12 mouse cellular contexts compared by ENCODE assay signal in the genomic region with DNA sequence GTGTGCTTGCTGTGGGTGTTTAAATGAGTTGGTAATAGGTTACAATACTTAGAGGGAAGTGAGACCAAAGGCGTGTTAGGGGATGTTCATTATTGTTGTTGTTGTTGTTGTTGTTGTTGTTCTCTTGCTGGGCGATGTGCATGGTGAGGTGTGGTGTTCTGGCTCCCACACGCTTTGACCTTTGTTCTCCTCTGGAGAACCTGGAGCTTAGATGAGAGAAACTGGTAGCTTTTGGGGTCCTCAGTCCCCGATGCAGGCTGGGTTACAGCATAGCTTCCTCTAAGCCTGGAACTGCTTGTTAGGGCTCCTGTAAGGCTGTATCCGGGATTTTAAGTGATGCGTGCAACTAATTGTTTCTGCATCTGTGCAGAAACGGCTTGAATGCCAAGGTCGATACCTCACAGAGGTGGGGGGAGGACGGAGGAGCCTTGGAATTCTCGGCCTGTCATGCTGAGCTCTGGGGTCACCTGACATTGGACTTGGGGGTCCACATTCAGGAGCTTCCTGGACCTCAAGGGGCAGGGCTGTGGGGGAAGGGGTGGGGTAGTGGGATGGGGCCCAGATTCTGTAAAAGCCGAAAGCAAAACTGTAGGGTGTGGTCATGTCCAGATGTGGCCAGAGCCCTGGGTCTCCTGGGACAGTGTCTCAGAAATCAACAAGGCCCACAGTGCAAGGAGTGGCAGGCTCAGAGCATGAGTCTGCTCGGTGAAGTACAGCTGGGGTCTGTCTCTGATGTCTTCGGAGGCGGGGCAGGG. TPM values are rescaled to one million over a fixed set of nuclear protein-coding genes. Genes with fewer than 3 reads are reported as not detected.
DNase-seq lines count a peak whose midpoint lies in the region.
"Had no signal": no experiment of that assay in that cellular context is flagged by ENCODE, and none has a peak within 500 bp of the region (broad histone marks: within the 10 kb centered on the region; RNA-seq: fewer than 3 reads in every experiment).

No protein-coding gene starts in this region.

- peaks cover 16% of the 10 kb centered on the region for H3K4me1 ChIP-seq in forebrain, embryonic 10.5 days

- no peak overlapping the region for H3K27ac ChIP-seq in forebrain, embryonic 10.5 days

- intact Hi-C loops in heart, postnatal 14 days (cut with DNase I): no loop called here

- no peak overlapping the region for H3K4me3 ChIP-seq in forebrain, embryonic 10.5 days
- H3K4me3 ChIP-seq: heart, embryonic 13.5 days had no signal

- H3K9me3 ChIP-seq in forebrain, embryonic 10.5 days: no peaks in the 10 kb centered on the region
- H3K9me3 ChIP-seq: heart, embryonic 13.5 days had no signal

- WGBS in forebrain, embryonic 10.5 days: 83% methylated on average over 14 of the region's 14 CpGs

- H3K36me3 ChIP-seq in forebrain, embryonic 10.5 days (replicated peaks): no peaks in the 10 kb centered on the region
- H3K36me3 ChIP-seq: heart, embryonic 13.5 days had no signal

- peak; percentile 69 for DNase-seq in adrenal gland, adult 2 months
- no peak for DNase-seq in adrenal gland, adult 18-20 months (ENCODE audit: low spot score in 2 of 2)
- peak; percentile 58 to 60 for DNase-seq in spleen, postnatal 36 days (ENCODE audit: low spot score in 2 of 2)
- no peak for DNase-seq in spleen, adult 18-20 months
- DNase-seq in heart, postnatal 14 days: peak; percentile 62
- peak; percentile 40 for DNase-seq in thymus, postnatal 4 days
- DNase-seq in forebrain, embryonic 10.5 days (ENCODE audit: extremely low spot score, low spot score): no peak
- DNase-seq in cerebellum, adult 11-12 months: no peak
- DNase-seq: right cerebral cortex, postnatal 4 days had no signal

- peaks cover 66% of the 10 kb centered on the region for H3K27me3 ChIP-seq in forebrain, embryonic 10.5 days (ENCODE audit: poor library complexity, severe bottlenecking)

RNA-seq across cellular contexts. Expression of a gene that starts 5.0 kb away (rescaled TPM):
- total RNA-seq in adrenal gland, adult 2 months (2021): 10 to 100 TPM; 18.9 to 24.2 TPM
- 16.3 and 19.2 TPM in 2 replicates for polyA plus RNA-seq in adrenal gland, adult 2 months (2012; rRNA removed)
- 10 to 100 TPM; 19.8 to 20.9 TPM for total RNA-seq in adrenal gland, adult 18-20 months (2021)
- 10 to 100 TPM; 16.8 to 21.6 TPM for total RNA-seq in heart, postnatal 14 days (2021)
- polyA plus RNA-seq in forebrain, embryonic 10.5 days (2016; fragmentation: Nextera tagmentation; extraction: Ambion mirVana): 0.47 and 0.81 TPM in 2 replicates

RNA-seq across cellular contexts. Expression of a gene that starts 32.5 kb away (rescaled TPM):
- under 1 TPM; 0.45 to 0.52 TPM for total RNA-seq in adrenal gland, adult 2 months (2021)
- polyA plus RNA-seq in adrenal gland, adult 2 months (2012; rRNA removed): 1.4 and 2.1 TPM in 2 replicates
- under 1 TPM; 0.27 to 0.61 TPM for total RNA-seq in adrenal gland, adult 18-20 months (2021)
- total RNA-seq in heart, postnatal 14 days (2021): not detected
- polyA plus RNA-seq in forebrain, embryonic 10.5 days (2016; fragmentation: Nextera tagmentation; extraction: Ambion mirVana): 0.21 and 0.32 TPM in 2 replicates
- polyA plus RNA-seq: heart, embryonic 13.5 days had no signal

RNA-seq across cellular contexts. Expression of a gene that starts 42.4 kb away (rescaled TPM):
- not detected for total RNA-seq in adrenal gland, adult 2 months (2021)
- not detected in 2 replicates for polyA plus RNA-seq in adrenal gland, adult 2 months (2012; rRNA removed)
- total RNA-seq in adrenal gland, adult 18-20 months (2021): not detected
- total RNA-seq in heart, postnatal 14 days (2021): not detected
- polyA plus RNA-seq in forebrain, embryonic 10.5 days (2016; fragmentation: Nextera tagmentation; extraction: Ambion mirVana): not detected in 2 replicates
- polyA plus RNA-seq: C2C12; heart, embryonic 13.5 days; kidney, embryonic 14.5 days had no signal

RNA-seq across cellular contexts. Expression of a gene that starts 43.6 kb away (rescaled TPM):
- 1 to 10 TPM; 2.8 to 7.0 TPM for total RNA-seq in adrenal gland, adult 2 months (2021)
- 3.3 and 4.5 TPM in 2 replicates for polyA plus RNA-seq in adrenal gland, adult 2 months (2012; rRNA removed)
- total RNA-seq in adrenal gland, adult 18-20 months (2021): 1 to 10 TPM; 2.8 to 5.6 TPM
- 1 to 10 TPM; 1.8 to 3.3 TPM for total RNA-seq in heart, postnatal 14 days (2021)
- 7.2 and 7.6 TPM in 2 replicates for polyA plus RNA-seq in forebrain, embryonic 10.5 days (2016; fragmentation: Nextera tagmentation; extraction: Ambion mirVana)

RNA-seq across cellular contexts. Expression of a gene that starts 59.8 kb away (rescaled TPM):
- total RNA-seq in adrenal gland, adult 2 months (2021): 10 to 100 TPM; 70.9 to 83.7 TPM
- 15.7 and 16.5 TPM in 2 replicates for polyA plus RNA-seq in adrenal gland, adult 2 months (2012; rRNA removed)
- 10 to 100 TPM; 71.1 to 83.3 TPM for total RNA-seq in adrenal gland, adult 18-20 months (2021)
- total RNA-seq in heart, postnatal 14 days (2021): 10 to 100 TPM; 18.5 to 20.4 TPM
- 1.8 and 2.0 TPM in 2 replicates for polyA plus RNA-seq in forebrain, embryonic 10.5 days (2016; fragmentation: Nextera tagmentation; extraction: Ambion mirVana)

Comparison
In these comparisons a context has a peak if more than half of its experiments do, and no peak if none do; other contexts are left out.
1. DNase-seq: peak in adrenal gland, adult 2 months (single experiment), spleen, postnatal 36 days (2 of 2), heart, postnatal 14 days (2 of 2) and thymus, postnatal 4 days (single experiment); none in adrenal gland, adult 18-20 months (0 of 2), spleen, adult 18-20 months (0 of 2), forebrain, embryonic 10.5 days (single experiment) and cerebellum, adult 11-12 months (single experiment).